Comparison of ENCODE assay signal across 8 mouse cellular contexts in genomic region chr5:100751655-100752054, GRCm38 (mm10). TPM values are rescaled to one million over a fixed set of nuclear protein-coding genes. Genes with fewer than 3 reads are reported as not detected.
DNase-seq lines count a peak whose midpoint lies in the region; ATAC-seq and TF ChIP-seq lines count a peak whose summit lies in the region.
"Had no signal": no experiment of that assay in that cellular context is flagged by ENCODE, and none has a peak within 500 bp of the region (broad histone marks: within the 10 kb centered on the region; RNA-seq: fewer than 3 reads in every experiment).

No protein-coding gene starts in this region.

- no peak for TF ChIP-seq CTCF in brain, embryonic 14.5 days (IDR thresholded peaks at IDR 0.05; ENCODE audit: borderline replicate concordance, extremely low read depth, insufficient read depth, insufficient read length)

- intact Hi-C loops in left cerebral cortex, postnatal 14 days (cut with DNase I): no loop called here

- no peak overlapping the region for H3K9ac ChIP-seq in limb, embryonic 13.5 days
- no peak overlapping the region for H3K9ac ChIP-seq in limb, embryonic 14.5 days (ENCODE audit: low read depth, low read length, severe bottlenecking)
- H3K9ac ChIP-seq: limb, embryonic 15.5 days had no signal

- ATAC-seq in limb, embryonic 13.5 days (ENCODE audit: low FRiP score, low read depth): peak; percentile 77
- ATAC-seq in limb, embryonic 14.5 days (ENCODE audit: low FRiP score, low read depth): peak; percentile 86

- TF ChIP-seq POLR2A in brain, embryonic 14.5 days (IDR thresholded peaks at IDR 0.05; ENCODE audit: borderline replicate concordance, extremely low read depth, insufficient read depth, insufficient read length, poor library complexity, severe bottlenecking): no peak
- TF ChIP-seq POLR2A in limb, embryonic 14.5 days (IDR thresholded peaks at IDR 0.05; ENCODE audit: borderline replicate concordance, extremely low read depth, insufficient read depth, insufficient read length): no peak

- H3K9me3 ChIP-seq in limb, embryonic 13.5 days: no peaks in the 10 kb centered on the region
- no peaks in the 10 kb centered on the region for H3K9me3 ChIP-seq in limb, embryonic 10.5 days (replicated peaks)
- no peaks in the 10 kb centered on the region for H3K9me3 ChIP-seq in limb, embryonic 14.5 days (ENCODE audit: control insufficient read depth, low read length)
- H3K9me3 ChIP-seq: limb, embryonic 15.5 days had no signal

- no peaks in the 10 kb centered on the region for H3K27me3 ChIP-seq in limb, embryonic 13.5 days
- no peaks in the 10 kb centered on the region for H3K27me3 ChIP-seq in limb, embryonic 10.5 days (ENCODE audit: low read depth, poor library complexity, severe bottlenecking)
- no peaks in the 10 kb centered on the region for H3K27me3 ChIP-seq in limb, embryonic 14.5 days (ENCODE audit: control insufficient read depth, insufficient read depth, low read length)
- H3K27me3 ChIP-seq: limb, embryonic 15.5 days had no signal

- no peaks in the 10 kb centered on the region for H3K4me1 ChIP-seq in limb, embryonic 13.5 days
- no peaks in the 10 kb centered on the region for H3K4me1 ChIP-seq in limb, embryonic 10.5 days
- H3K4me1 ChIP-seq in limb, embryonic 14.5 days (ENCODE audit: control insufficient read depth, insufficient read depth, low read length): no peaks in the 10 kb centered on the region
- H3K4me1 ChIP-seq: limb, embryonic 15.5 days had no signal

- WGBS in limb, embryonic 13.5 days: 56% methylated on average over 4 of the region's 4 CpGs
- WGBS in limb, embryonic 10.5 days: 69% methylated on average over 4 of the region's 4 CpGs
- 53% methylated on average over 4 of the region's 4 CpGs for WGBS in limb, embryonic 14.5 days

- no peak for DNase-seq in limb, embryonic 10.5 days (ENCODE audit: low spot score)
- DNase-seq in brain, embryonic 14.5 days (ENCODE audit: low read depth): peak; percentile 58
- no peak for DNase-seq in limb, embryonic 14.5 days (ENCODE audit: low spot score)
- DNase-seq in thymus, postnatal 10 days (ENCODE audit: low spot score in 2 of 2): peak; percentile 28 to 38
- no peak for DNase-seq in spleen, adult 12 weeks (ENCODE audit: low spot score)
- DNase-seq in left cerebral cortex, postnatal 14 days (ENCODE audit: low spot score in 2 of 2): no peak

- no peak overlapping the region for H3K4me3 ChIP-seq in limb, embryonic 13.5 days
- H3K4me3 ChIP-seq in limb, embryonic 10.5 days: no peak overlapping the region
- H3K4me3 ChIP-seq in limb, embryonic 14.5 days (replicated peaks; ENCODE audit: low read length): no peak overlapping the region
- H3K4me3 ChIP-seq: limb, embryonic 15.5 days had no signal

- no peak overlapping the region for H3K27ac ChIP-seq in limb, embryonic 13.5 days
- H3K27ac ChIP-seq in limb, embryonic 10.5 days: no peak overlapping the region
- H3K27ac ChIP-seq in limb, embryonic 14.5 days (replicated peaks; ENCODE audit: low read depth, low read length): no peak overlapping the region
- H3K27ac ChIP-seq: limb, embryonic 15.5 days had no signal

- H3K36me3 ChIP-seq in limb, embryonic 13.5 days: no peaks in the 10 kb centered on the region
- H3K36me3 ChIP-seq in limb, embryonic 10.5 days: no peaks in the 10 kb centered on the region
- H3K36me3 ChIP-seq in limb, embryonic 14.5 days (ENCODE audit: control insufficient read depth, insufficient read depth, low read length): no peaks in the 10 kb centered on the region
- H3K36me3 ChIP-seq: limb, embryonic 15.5 days had no signal

- no peak overlapping the region for H3K4me2 ChIP-seq in limb, embryonic 13.5 days (replicated peaks)
- H3K4me2 ChIP-seq in limb, embryonic 14.5 days (replicated peaks; ENCODE audit: low read depth, low read length, severe bottlenecking): no peak overlapping the region
- H3K4me2 ChIP-seq: limb, embryonic 15.5 days had no signal

RNA-seq across cellular contexts. Expression of gene Hpse, which starts 32.1 kb away (rescaled TPM):
- 3.2 and 4.0 TPM in 2 replicates for polyA plus RNA-seq in limb, embryonic 13.5 days (2015; fragmentation: Nextera tagmentation; extraction: Ambion mirVana)
- 0.64 and 2.3 TPM in 2 replicates for polyA plus RNA-seq in limb, embryonic 10.5 days (2016; fragmentation: Nextera tagmentation; extraction: Ambion mirVana)
- 0.45 and 0.53 TPM in 2 replicates for polyA plus RNA-seq in brain, embryonic 14.5 days (2012; rRNA removed)
- 4.5 and 4.9 TPM in 2 replicates for polyA plus RNA-seq in limb, embryonic 14.5 days (2012; rRNA removed)
- polyA plus RNA-seq in limb, embryonic 14.5 days (2014; fragmentation: Nextera tagmentation; extraction: Ambion mirVana): 3.9 and 4.4 TPM in 2 replicates
- 1 to 10 TPM; 2.7 to 2.8 TPM for total RNA-seq in left cerebral cortex, postnatal 14 days (2021)

RNA-seq across cellular contexts. Expression of gene Helq, which starts 46.7 kb away (rescaled TPM):
- 19.6 and 21.2 TPM in 2 replicates for polyA plus RNA-seq in limb, embryonic 13.5 days (2015; fragmentation: Nextera tagmentation; extraction: Ambion mirVana)
- 21.8 and 28.8 TPM in 2 replicates for polyA plus RNA-seq in limb, embryonic 10.5 days (2016; fragmentation: Nextera tagmentation; extraction: Ambion mirVana)
- polyA plus RNA-seq in brain, embryonic 14.5 days (2012; rRNA removed): 31.6 and 32.3 TPM in 2 replicates
- 22.7 and 26.9 TPM in 2 replicates for polyA plus RNA-seq in limb, embryonic 14.5 days (2012; rRNA removed)
- polyA plus RNA-seq in limb, embryonic 14.5 days (2014; fragmentation: Nextera tagmentation; extraction: Ambion mirVana): 17.5 and 18.8 TPM in 2 replicates
- 10 to 100 TPM; 12.8 to 19.1 TPM for total RNA-seq in left cerebral cortex, postnatal 14 days (2021)

RNA-seq across cellular contexts. Expression of gene Mrps18c, which starts 46.8 kb away (rescaled TPM):
- 178 and 179 TPM in 2 replicates for polyA plus RNA-seq in limb, embryonic 13.5 days (2015; fragmentation: Nextera tagmentation; extraction: Ambion mirVana)
- polyA plus RNA-seq in limb, embryonic 10.5 days (2016; fragmentation: Nextera tagmentation; extraction: Ambion mirVana): 204 and 214 TPM in 2 replicates
- 49.6 and 55.6 TPM in 2 replicates for polyA plus RNA-seq in brain, embryonic 14.5 days (2012; rRNA removed)
- polyA plus RNA-seq in limb, embryonic 14.5 days (2012; rRNA removed): 39.1 and 69.2 TPM in 2 replicates
- polyA plus RNA-seq in limb, embryonic 14.5 days (2014; fragmentation: Nextera tagmentation; extraction: Ambion mirVana): 153 and 164 TPM in 2 replicates
- 10 to 100 TPM; 48.1 to 57.8 TPM for total RNA-seq in left cerebral cortex, postnatal 14 days (2021)

Comparison
In these comparisons a context has a peak if more than half of its experiments do, and no peak if none do; other contexts are left out.
1. DNase-seq: peak in brain, embryonic 14.5 days (single experiment) and thymus, postnatal 10 days (2 of 2); none in limb, embryonic 10.5 days (single experiment), limb, embryonic 14.5 days (single experiment), spleen, adult 12 weeks (single experiment) and left cerebral cortex, postnatal 14 days (0 of 2).